Mouse (Mus musculus): Measurements from ENCODE around the gene Map2k3. TPM values are rescaled to one million over a fixed set of nuclear protein-coding genes. Genes with fewer than 3 reads are reported as not detected.

Map2k3 gene
- total and polyA plus RNA-seq, 3 experiments = 13.7 to 92.5 (median 35.5) TPM

DNA sequence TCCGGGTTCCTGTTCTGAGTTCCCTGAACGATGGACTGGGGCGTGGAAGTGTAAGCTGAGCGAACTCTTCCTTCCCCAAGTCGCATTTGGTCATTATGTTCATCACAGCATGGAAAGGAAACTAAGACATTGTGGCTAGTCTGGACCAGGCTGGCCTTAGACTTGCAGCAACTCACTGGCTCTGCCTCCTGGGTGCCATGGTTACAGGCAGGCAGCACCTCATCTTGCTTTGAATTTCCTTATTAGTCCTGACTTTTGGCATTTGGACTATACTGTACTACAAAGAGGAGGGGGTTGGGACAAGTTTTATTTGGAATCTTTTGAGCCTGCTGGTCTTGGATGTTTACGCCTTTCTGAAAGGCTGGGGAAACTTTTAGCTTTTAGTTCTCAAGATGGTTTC, 35.1 kb downstream of the Map2k3 start:
- dilution Hi-C loops (cut with MboI; ENCODE audit: extremely low pct_ligation_motif_present, extremely low pct_unique_long_range_greater_than_20kb, low sequenced_read_pairs) (no loop called here), in situ Hi-C loops (cut with MboI; ENCODE audit: low pct_ligation_motif_present, low pct_unique_long_range_greater_than_20kb, low sequenced_read_pairs) (no loop called here)
- Histone ChIP-seq H3K27me3 (replicated peaks) (no peaks in the 10 kb centered on the region), H3K9ac (ENCODE audit: insufficient read depth, low read depth) (no peak overlapping the region), H3K4me3 (replicated peaks in 1 of 3; ENCODE audit: low read depth in 2 of 3, low read length in 2 of 3, poor library complexity in 1 of 3) (no peak overlapping the region), H3K4me2 (ENCODE audit: insufficient read depth, low read depth, poor library complexity, severe bottlenecking) (no peak overlapping the region), H3K9me3 (replicated peaks; ENCODE audit: low read length) (peaks cover 5% of the 10 kb centered on the region), H3K4me1 (ENCODE audit: control insufficient read depth in 1 of 2, insufficient read depth in 2 of 2) (peaks cover 4% of the 10 kb centered on the region in 2 experiments; a peak in 2 of 4 replicates), H3K36me3 (replicated peaks in 1 of 2; ENCODE audit: control insufficient read depth in 1 of 2, insufficient read depth in 1 of 2, low read length in 1 of 2) (no peaks in the 10 kb centered on the region), H3K27ac (ENCODE audit: insufficient read depth, low read depth) (no peak overlapping the region), H3K79me2 (replicated peaks; ENCODE audit: control insufficient read depth, extremely low read depth, insufficient read depth, poor library complexity, severe bottlenecking) (no peaks in the 10 kb centered on the region)
- no peak for DNase-seq (ENCODE audit: extremely low read depth)
- TF ChIP-seq KAT2A (IDR thresholded peaks at IDR 0.05; ENCODE audit: insufficient replicate concordance, low read length) = no peak
- no peak for TF ChIP-seq HCFC1 (IDR thresholded peaks at IDR 0.05; ENCODE audit: low read depth, low read length)
- TF ChIP-seq CHD1 (IDR thresholded peaks at IDR 0.05; ENCODE audit: low read depth, low read length) = no peak
- TF ChIP-seq IRF4 (IDR thresholded peaks at IDR 0.05; ENCODE audit: low read depth, low read length) = no peak
- TF ChIP-seq JUN (IDR thresholded peaks at IDR 0.05; ENCODE audit: insufficient read depth, low read depth, low read length) = no peak
- TF ChIP-seq ETS1 (conservative IDR thresholded peaks at IDR 0.05; ENCODE audit: low read depth, low read length) = no peak

DNA sequence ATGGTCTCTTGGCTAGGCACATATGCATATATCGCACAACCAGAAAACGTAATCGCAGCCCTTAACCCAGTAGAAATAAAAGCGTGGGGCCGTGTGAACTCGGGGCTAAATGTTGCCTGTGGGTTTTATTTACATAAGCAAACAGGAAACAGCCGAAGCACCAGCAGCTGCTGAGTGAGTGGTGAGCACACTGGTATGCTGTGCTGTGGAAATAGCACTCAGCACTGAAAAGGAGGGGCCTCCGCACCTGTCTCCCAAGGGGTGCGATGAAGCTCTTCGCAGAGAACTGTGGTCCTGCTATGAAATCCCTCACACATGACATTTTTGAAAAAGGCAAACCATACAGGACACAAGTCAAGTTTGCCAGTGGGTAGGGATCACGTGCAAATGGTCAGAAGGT, 43.3 kb downstream of the Map2k3 start:
- TF ChIP-seq MAFK (IDR thresholded peaks at IDR 0.05; ENCODE audit: insufficient replicate concordance, low read length) = no peak
- TF ChIP-seq MAX (IDR thresholded peaks at IDR 0.05; ENCODE audit: low read length) = no peak
- TF ChIP-seq ZC3H11A (IDR thresholded peaks at IDR 0.05; ENCODE audit: low read depth, low read length) = no peak
- no peak for TF ChIP-seq ZKSCAN1 (IDR thresholded peaks at IDR 0.05; ENCODE audit: borderline replicate concordance, low read depth, low read length)
- no peak for TF ChIP-seq BHLHE40 (IDR thresholded peaks at IDR 0.05; ENCODE audit: low read depth, low read length)
- no peak for TF ChIP-seq RCOR1 (conservative IDR thresholded peaks at IDR 0.05; ENCODE audit: low read depth, low read length)
- TF ChIP-seq POLR2A (IDR thresholded peaks at IDR 0.05; ENCODE audit: low read depth, low read length) = no peak
- in situ Hi-C loops (cut with MboI; ENCODE audit: low pct_ligation_motif_present, low pct_unique_long_range_greater_than_20kb, low sequenced_read_pairs) (no loop called here), dilution Hi-C loops (cut with MboI; ENCODE audit: extremely low pct_ligation_motif_present, extremely low pct_unique_long_range_greater_than_20kb, low sequenced_read_pairs) (no loop called here)
- H3K36me3 ChIP-seq (replicated peaks in 1 of 2; ENCODE audit: control insufficient read depth in 1 of 2, insufficient read depth in 1 of 2, low read length in 1 of 2) = no peaks in the 10 kb centered on the region
- H3K9me3 ChIP-seq (replicated peaks; ENCODE audit: low read length) = no peaks in the 10 kb centered on the region
- no peak overlapping the region for H3K27ac ChIP-seq (ENCODE audit: insufficient read depth, low read depth)
- H3K79me2 ChIP-seq (replicated peaks; ENCODE audit: control insufficient read depth, extremely low read depth, insufficient read depth, poor library complexity, severe bottlenecking) = no peaks in the 10 kb centered on the region
- H3K9ac ChIP-seq (ENCODE audit: insufficient read depth, low read depth) = no peak overlapping the region
- no peaks in the 10 kb centered on the region for H3K27me3 ChIP-seq (replicated peaks)
- no peak overlapping the region for H3K4me3 ChIP-seq (replicated peaks in 1 of 3; ENCODE audit: low read depth in 2 of 3, low read length in 2 of 3, poor library complexity in 1 of 3)
- peaks cover 0 to 15% of the 10 kb centered on the region in 2 experiments; a peak in 2 of 4 replicates for H3K4me1 ChIP-seq (ENCODE audit: control insufficient read depth in 1 of 2, insufficient read depth in 2 of 2)
- no peak overlapping the region for H3K4me2 ChIP-seq (ENCODE audit: insufficient read depth, low read depth, poor library complexity, severe bottlenecking)
- DNase-seq (ENCODE audit: extremely low read depth) = no peak

DNA sequence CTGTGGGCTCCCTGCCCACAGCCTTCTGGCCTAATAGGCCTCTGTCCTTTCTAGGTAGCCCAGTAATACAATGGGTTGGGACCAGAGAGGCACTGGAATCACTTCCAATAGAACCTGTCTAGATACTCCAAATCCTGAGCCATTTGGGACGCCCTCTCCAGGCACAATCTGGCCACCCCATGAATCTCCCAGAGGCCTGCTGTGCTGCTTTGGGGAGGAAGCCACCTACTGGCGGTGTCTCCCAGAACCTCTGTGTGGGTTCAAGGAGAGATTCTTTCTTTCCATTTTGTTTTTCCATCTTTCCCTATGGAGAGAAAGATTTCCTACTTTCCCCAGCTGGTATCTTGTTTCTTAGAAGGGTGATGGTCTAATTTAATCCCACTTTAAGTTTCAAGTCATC, 44.4 kb downstream of the Map2k3 start:
- H3K4me1 ChIP-seq (ENCODE audit: control insufficient read depth in 1 of 2, insufficient read depth in 2 of 2) = peaks cover 0 to 21% of the 10 kb centered on the region in 2 experiments; a peak in 2 of 4 replicates
- DNase-seq (ENCODE audit: extremely low read depth) = no peak
- H3K4me3 ChIP-seq (replicated peaks in 1 of 3; ENCODE audit: low read depth in 2 of 3, low read length in 2 of 3, poor library complexity in 1 of 3) = no peak overlapping the region
- TF ChIP-seq TBP (conservative IDR thresholded peaks at IDR 0.05; ENCODE audit: low read depth, low read length) (no peak), RAD21 (IDR thresholded peaks at IDR 0.05; ENCODE audit: low read depth, low read length) (peak; percentile 24), SMC3 (IDR thresholded peaks at IDR 0.05; ENCODE audit: low read depth, low read length) (peak; percentile 37), ZKSCAN1 (IDR thresholded peaks at IDR 0.05; ENCODE audit: borderline replicate concordance, low read depth, low read length) (no peak), TCF12 (IDR thresholded peaks at IDR 0.05; ENCODE audit: low read depth, low read length) (no peak), POLR2A (IDR thresholded peaks at IDR 0.05; ENCODE audit: low read depth, low read length) (no peak), BHLHE40 (IDR thresholded peaks at IDR 0.05; ENCODE audit: low read depth, low read length) (no peak), USF1 (IDR thresholded peaks at IDR 0.05; ENCODE audit: low read depth, low read length) (no peak), E2F4 (IDR thresholded peaks at IDR 0.05; ENCODE audit: insufficient replicate concordance, low read depth, low read length) (no peak), CHD1 (IDR thresholded peaks at IDR 0.05; ENCODE audit: low read depth, low read length) (no peak), CTCF (conservative IDR thresholded peaks at IDR 0.05 in 1 of 2, IDR thresholded peaks at IDR 0.05 in 1 of 2; ENCODE audit: low read depth in 2 of 2, low read length in 2 of 2) (peak in 1 of 2 experiments; percentile 56; a peak in 2 of 4 replicates), MEF2A (IDR thresholded peaks at IDR 0.05; ENCODE audit: borderline replicate concordance, low read depth, low read length) (no peak), KAT2A (IDR thresholded peaks at IDR 0.05; ENCODE audit: insufficient replicate concordance, low read length) (no peak), MAZ (IDR thresholded peaks at IDR 0.05; ENCODE audit: low read depth, low read length) (no peak)
- no peaks in the 10 kb centered on the region for H3K36me3 ChIP-seq (replicated peaks in 1 of 2; ENCODE audit: control insufficient read depth in 1 of 2, insufficient read depth in 1 of 2, low read length in 1 of 2)
- H3K79me2 ChIP-seq (replicated peaks; ENCODE audit: control insufficient read depth, extremely low read depth, insufficient read depth, poor library complexity, severe bottlenecking) = no peaks in the 10 kb centered on the region
- no peak overlapping the region for H3K9ac ChIP-seq (ENCODE audit: insufficient read depth, low read depth)
- no peaks in the 10 kb centered on the region for H3K9me3 ChIP-seq (replicated peaks; ENCODE audit: low read length)
- H3K27me3 ChIP-seq (replicated peaks) = no peaks in the 10 kb centered on the region
- no peak overlapping the region for H3K27ac ChIP-seq (ENCODE audit: insufficient read depth, low read depth)
- in situ Hi-C loops (cut with MboI; ENCODE audit: low pct_ligation_motif_present, low pct_unique_long_range_greater_than_20kb, low sequenced_read_pairs) = no loop called here
- dilution Hi-C loops (cut with MboI; ENCODE audit: extremely low pct_ligation_motif_present, extremely low pct_unique_long_range_greater_than_20kb, low sequenced_read_pairs) = no loop called here
- H3K4me2 ChIP-seq (ENCODE audit: insufficient read depth, low read depth, poor library complexity, severe bottlenecking) = no peak overlapping the region

Measured in CH12.LX (cell line).